Mouse (Mus musculus): Measurements from ENCODE around the gene Vps35l. TPM values are rescaled to one million over a fixed set of nuclear protein-coding genes. Genes with fewer than 3 reads are reported as not detected.

Vps35l gene
- total and polyA plus RNA-seq, 3 experiments, result 32.6 to 85.3 (median 52.2) TPM

DNA sequence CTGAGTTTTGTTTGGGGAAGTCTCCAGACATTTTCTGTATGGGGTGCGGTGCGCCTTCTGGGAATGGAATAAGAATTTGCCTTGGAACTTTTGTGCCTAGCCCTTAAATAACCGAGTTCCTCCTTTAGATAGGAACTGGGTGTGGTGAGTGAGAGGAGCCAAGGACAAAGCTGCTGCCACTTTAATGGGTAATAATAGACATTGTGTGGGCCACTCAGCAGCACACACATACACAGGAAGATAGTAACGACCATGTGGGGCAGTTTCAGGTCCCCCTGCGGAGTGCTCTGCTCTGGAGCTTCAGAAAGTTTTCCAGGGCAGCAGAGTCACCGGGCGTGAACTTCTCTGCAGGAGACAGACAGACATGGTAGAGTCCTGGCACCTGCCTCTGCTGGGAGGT lies 81.3 kb downstream of the Vps35l start:
- DNase-seq, result no peak

DNA sequence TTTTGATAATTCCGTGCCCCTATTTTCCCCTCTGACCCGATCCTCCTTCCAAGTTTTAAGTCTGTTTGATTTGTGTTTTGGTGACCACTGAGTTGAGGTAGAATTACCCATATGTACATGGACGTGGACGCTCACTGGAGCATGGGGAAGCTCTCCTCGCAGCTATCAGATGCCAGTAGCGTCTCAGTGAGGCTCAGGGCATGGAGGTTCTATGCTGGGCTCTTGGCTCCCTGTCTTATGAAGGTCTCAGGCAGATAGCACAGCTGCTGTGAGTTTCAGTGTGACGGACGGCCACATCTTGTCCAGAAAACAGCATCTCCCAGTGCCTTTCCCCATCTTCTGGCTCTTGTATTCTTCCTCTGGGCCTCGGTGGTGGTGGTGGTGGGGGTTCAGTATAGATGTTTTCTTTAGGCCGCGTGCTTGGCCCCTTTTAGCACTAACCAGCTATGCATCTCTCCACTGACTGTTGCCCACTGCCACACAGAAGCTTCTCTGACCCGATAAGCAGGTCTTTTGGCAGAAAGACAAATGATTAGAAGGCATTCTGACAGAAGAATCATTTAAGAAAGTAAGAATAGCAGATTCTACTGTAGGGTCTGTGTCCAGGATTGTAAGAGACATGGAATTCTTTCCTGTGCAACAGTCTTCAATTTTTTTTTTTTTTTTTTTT lies 82.0 kb downstream of the Vps35l start:
- DNase-seq, result no peak

DNA sequence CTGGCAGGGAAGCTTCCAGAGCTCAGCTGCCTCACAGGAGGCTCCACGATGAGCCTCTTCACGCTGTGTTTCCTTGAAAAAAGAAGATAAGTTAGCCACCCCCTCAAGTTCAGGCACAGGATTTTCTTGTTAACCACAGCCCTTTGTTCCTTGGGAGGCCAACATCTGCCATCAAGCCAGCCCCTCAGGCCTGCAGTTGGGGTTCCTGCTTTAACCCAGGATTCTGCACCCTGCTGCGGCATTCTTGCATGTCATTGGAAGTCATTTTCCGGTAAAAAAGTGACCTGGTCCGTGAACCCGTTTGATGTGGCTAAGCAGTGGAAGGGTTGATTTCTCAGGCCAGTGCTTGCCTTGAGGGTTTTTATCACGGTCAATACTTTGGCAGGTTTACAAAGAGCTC lies 84.4 kb downstream of the Vps35l start:
- DNase-seq, result no peak

DNA sequence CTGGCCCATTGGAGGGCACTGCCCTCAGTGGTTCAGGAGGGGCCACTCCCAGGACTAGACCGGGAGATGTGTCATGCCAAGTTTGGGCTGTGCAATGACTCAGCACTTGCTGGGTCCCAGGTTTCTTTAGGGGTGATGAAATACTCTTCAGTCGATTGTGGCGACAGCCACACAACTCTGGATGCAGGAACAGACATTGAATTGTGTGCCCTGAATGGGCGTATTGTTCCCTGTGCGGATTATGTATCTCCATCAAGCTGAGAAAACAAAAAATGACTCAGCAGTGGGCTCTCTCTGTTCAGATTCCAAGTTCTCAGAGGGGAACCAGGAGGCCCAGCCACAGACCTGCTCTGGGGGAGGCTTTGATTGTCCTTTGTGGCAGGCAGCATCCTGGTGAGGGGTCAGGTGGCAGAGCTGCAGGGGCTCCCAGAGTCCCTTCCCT lies 88.0 kb downstream of the Vps35l start:
- DNase-seq, result peak; percentile 71

DNA sequence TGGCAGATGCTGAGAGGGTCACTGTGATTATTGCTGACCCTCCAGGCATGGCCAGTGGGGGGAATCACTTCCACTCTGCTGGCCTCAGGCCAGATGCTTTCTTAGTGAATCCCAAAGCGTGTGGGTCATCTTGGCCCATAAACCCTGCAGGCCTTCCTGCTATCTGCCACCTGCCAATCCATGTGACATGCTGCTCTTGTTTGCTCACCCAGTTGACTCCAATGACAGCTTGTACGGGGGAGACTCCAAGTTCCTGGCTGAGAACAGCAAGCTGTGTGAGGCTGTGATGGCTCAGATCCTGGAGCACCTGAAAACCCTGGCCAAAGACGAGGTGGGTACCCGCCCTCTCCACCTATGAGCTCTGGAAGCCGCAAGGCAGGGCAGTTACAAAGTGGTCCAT lies 97.9 kb downstream of the Vps35l start:
- no peak for DNase-seq

DNA sequence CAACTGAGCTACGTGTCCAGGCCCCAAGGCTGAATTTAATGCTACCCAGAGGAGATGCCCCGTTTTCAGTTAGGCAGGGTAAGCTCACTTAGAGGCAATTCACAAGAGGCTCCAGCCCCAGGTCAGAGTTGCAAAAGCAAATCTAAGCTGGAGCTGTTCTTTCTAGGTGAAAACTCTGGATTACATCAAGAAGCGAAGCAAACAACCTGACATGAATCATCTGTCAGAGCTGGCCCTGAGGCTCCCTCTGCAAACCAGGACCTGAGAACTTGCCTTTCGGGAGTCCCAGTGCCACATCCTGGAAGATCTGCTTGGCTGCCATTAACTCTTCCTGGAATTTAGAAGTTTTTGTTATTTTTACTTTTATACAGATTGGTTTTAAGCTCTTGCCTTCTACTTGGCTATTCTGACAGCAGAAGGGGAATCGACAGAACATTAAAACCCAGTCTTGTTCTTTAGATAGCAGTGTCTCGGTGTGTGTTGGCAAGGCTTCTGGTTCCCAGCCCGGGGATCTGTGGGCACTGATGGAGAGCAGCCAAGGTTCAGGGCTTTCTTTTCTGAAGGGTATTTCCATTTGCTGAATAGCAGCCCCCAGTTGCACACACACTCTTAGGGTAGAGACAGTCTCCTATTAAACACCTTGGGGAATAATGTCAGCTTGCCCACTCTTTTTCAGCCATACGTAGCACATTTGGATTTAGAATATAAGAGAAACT lies 101.2 kb downstream of the Vps35l start:
- DNase-seq, result no peak

DNA sequence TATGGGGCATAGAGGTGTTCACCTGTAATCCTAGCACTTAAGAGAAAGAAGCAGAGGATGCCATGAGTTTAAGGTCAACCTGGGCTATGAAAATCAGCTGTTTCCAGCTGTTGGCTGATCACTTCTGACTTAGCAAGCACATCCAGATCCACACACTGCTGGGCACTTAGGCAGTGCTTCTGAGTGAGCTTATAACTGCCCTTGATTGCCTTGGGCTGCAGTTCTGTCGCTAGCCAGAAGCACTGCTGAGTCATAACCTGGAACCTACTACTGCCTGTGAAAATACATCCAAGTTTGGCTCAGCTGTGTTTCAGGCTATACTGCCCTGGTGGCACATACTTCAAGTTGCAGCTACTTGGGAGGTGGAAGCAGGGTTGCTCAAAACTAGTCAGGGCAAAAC lies 101.8 kb downstream of the Vps35l start:
- peak; percentile 62 for DNase-seq

DNA sequence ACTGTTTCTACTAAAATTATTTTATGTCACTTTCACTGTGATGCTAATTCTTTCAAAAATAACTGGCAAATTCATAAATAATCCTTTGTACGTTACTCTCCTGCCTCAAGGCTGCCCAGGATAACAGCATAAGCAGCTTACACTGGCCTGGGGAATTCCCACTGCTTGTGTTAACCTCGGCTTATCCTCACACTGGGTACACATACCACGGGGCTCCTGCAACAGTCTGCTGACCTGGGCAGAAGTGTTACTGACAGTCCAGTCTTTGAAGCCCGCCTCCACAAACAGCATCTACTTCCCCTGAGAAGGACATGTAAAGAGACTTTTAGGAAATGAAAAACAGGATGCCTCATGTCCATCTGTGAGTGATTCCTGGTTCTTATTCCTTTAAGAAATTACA lies 102.9 kb downstream of the Vps35l start:
- no peak for DNase-seq

DNA sequence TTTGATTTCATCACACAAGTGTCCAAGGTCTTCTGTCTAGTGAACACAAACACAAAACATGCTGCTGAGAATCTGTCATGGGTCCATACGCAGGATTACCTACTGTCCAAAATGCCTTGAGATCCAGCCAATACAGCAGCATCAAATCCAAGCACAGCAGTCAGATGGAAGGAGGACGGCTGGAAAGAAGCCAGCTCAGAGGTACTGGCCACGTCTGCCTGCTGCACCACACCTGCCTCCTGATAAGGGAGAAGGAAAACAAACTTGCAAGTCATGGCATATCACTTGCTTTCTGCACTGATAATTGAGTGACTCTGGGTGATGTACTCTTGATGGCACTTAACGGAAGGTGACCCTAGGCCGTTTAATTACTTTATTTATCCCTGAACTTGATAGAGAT lies 105.1 kb downstream of the Vps35l start:
- DNase-seq, result no peak

DNA sequence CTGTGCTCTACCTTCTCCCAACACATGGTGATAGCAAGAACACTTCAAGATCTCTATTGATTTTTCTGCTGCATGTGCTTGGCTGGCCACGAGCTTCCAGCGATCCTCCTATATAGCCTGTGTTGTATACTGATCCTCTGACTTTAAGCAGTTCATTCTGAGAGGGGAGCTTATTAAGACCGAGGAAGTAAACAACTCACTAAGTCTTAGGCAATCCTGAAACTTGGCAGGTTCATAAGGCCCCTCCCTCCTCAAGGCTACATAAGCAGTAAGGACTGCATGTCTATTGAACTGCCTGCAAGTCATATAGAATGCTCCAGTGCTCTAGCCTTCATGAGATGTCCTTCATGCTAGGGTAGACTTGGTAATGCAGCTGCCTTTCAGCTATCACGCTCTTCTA lies 106.3 kb downstream of the Vps35l start:
- no peak for DNase-seq

DNA sequence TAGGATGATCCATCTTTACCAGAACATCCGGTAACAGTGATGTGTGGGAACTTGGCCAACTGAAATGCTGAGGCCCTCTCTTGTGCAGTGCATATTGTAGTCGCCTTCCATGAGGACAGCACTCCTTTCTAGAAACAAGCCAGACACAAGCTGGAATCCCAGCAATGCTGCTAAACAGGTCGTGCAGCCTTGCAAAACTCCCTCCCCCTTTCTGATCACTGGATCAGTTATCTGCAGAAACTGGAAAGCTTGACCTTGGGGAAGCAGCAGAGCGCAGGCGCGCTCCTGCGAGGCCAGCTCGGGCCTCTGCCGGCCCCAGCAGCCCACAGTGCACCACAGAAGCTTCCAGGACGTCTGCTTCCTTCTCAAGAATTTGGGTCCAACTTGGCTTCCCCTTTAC lies 108.8 kb downstream of the Vps35l start:
- DNase-seq, result peak; percentile 78

DNA sequence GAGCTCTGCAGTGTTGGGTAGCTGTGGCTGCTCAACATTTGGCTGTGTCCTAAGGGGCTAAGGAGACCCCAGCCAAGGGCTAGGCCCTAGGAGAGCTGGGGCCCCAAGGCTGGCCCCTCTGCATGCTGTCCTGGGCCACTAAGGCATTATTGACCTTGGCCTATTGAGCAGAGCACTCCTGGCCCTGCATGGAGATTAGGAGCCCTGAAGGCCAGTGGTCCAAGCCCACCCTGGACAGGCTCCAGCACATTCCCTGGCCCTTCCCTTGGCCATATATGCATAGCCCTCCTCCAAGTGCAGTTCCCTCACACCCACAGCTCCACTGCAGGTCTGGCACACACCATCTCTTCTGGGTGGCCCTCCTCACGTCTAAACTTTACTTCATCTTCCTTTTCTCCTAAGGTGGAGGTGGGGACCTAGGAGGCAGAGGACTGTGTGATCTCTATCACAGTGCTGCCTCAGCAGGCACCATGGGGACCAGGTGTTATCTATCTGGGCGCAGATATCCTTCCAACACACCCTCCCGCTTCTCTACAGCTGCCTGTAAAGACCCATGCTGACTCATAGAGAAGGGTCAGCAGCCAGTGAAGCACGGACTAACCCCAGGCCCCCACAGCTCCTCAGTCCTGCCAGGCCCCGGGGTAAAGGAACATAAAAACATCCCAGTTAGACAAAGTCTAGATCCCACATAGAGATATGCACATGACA lies 109.7 kb downstream of the Vps35l start:
- no peak for DNase-seq

DNA sequence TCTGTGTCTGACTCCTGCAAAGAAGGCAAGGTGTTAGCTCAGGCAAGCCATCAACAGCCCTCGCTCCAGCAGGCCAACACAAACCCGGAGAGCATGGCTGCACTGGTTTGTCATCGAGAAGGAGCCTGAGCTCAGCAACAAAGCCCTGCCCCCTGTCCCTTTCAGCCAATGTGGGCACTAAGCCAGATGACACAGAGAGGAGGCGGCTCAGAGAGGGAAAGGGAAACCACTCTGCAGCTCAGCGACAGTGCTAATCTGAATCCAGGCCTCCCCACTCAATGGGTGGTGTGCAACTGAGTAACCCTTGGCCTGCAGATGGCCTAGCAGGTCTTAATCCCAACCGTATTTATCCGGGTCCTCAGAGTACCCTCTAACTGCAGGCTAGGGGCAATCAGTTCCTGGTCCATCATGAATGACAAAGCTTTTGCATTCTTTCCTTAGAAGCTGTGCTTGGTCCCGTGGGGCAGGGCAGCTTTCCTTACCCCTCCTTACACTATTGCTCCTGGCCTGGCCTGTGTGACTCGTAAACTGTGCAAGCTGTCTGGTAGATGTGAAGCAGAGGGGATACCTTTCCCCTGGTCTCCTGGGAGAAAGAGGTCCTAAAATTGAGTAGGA lies 110.8 kb downstream of the Vps35l start:
- peak; percentile 86 for DNase-seq

DNA sequence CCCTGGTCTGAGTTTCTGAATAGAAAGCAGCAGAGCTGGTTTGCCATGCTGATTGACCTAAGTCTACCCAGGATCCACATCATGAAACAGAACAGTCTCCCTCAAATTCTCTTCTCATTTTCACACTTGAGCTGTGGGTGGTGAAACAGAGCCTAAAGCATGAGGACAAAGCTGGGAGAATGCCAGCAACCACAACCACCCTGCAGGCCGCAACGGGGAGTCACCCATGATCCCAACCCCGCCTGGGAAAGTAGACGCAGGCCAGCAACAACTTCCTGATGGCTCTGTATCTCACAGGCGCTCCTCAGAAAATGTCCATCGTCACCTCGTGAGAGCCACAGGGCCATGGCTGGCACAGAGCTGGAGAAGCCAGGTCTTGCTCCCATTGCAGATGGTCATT lies 111.5 kb downstream of the Vps35l start:
- DNase-seq, result no peak

DNA sequence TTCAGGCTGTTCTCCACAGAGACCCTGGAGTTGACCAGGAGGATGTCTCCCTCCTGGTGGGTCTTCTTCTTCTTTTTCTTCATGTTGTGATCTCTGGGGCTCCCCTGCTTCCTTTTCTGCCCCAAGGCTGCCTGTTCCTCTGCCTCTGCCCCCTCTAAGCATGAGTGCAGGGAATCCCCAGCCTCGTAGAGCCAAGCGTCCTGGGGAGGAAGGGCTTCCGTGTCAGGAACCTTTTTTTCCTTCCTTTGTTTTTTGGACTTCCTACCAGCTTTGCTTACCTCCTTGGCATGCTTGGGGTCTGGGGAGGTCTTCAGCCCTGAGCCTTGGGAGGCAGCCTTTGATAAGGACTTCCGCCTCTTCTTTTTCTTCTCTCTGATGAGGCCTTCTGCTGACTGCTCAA lies 112.6 kb downstream of the Vps35l start:
- no peak for DNase-seq

DNA sequence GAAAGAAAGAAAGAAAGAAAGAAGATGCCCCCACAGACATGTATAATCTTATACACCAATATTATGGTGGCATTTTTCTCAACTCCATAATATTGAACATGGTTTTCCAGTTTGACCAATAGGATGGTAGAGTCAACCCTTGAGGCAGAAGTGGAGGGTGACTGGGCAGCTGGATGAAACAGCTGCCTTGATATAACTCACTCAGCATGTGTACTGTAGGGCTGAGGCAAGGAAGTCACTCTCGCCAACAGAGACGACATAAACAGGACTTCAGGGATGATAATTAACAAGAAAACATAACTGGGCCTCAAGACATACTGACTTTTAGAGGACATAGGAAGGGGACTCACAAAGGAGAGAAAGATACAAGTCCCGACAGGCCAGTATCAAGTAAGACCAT lies 114.6 kb downstream of the Vps35l start:
- no peak for DNase-seq

DNA sequence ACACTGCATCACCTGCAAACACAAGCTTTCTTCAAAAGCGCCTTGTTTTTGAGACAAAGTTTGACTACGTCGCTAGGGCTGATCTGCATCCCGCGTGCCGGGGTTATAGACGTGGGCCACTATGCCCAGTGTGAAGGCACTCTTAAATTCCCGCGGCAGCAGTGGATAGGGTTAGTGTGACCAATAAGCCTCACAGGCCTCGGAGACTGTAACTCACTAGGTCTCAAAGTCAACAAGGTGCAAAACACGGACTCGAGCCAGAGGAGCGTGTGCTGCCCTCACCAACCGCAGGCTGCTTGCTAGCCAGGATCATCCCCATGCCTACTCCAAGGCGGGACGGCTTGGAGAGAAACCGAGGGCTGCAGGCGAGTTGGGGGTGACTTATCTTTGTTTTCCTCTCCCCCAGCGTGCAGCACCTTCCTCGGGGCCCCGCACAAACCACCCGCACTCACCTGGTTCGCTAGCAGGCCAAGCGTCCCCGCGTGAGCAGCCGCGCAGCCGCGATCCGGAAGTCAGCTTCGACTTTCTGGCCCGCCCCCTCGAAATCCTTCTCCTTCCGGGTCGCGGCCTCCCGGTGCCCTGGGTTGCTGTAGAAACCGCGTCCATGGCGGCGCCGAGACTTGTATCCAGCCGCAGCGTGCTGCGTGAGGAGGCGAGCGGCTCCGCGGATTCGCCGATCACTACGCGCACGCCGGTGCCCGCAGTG lies 115.3 kb downstream of the Vps35l start, which contains the start of gene Iqck:
Gene Iqck, plus strand, starts transcription at position 582 of the 706 bp plus-strand sequence.
- peak; percentile 95 for DNase-seq

DNA sequence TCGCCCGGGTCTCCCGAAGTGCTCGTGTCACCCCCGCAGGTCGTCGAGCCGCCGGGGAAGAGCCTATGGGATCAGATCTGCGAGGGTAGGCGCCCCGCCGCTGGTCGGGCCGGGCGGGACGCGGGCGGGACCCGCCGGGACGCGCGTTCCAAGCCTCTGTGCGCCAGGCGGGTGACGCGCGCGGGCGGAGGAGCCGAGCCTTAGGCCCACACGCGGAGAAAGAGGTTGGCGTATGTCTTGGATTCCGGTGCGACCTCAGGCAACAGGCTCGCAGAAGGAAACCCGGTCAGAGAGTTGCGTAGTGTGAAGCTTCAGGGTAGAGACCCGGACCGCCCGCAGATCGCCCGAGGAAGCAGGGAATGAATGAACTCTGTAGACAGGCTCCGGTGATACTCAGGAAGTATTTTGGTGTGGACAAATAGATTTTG lies 115.9 kb downstream of the Vps35l start, which contains the start of gene Knop1:
Gene Knop1, minus strand, starts transcription at position 378 of the 428 bp plus-strand sequence.
- no peak for DNase-seq

DNA sequence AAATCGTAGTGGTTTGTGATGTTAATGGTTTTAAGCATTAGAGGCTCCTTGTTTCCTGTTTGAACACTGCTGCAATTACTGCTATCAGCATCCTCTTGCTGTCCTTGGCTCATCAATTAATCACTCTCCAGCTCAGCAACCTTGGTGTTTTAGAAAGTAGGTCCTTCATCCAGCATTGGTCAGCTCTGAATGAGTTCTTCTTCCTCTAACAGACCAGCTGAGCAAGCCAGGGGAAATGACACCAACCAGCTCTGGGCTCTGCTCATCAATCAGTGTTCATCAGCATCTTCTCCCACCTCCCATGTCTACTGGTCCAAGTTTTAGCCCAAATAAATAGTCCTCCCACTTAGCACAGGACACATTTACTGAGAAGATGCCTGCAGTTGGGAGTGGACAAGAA lies 118.6 kb downstream of the Vps35l start:
- DNase-seq, result peak; percentile 65

DNA sequence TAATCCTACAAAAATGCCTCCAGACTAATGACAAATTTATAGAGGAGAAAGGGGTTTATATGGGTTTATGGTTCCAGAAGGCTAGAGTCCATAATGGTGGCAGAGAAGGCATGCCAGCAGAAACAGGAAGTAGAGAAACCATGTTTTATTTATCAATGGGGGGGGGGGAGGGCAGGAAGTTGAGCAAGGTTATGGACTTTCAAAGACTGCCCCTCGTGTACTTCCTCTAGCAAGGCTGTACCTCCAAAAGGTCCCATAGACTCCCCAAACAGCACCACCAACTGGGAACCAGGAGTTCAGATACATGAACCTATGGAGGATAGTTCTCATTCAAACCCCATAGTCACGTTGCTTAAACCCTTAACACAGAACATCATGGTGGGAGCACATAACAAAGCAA lies 125.3 kb downstream of the Vps35l start:
- no peak for DNase-seq

DNA sequence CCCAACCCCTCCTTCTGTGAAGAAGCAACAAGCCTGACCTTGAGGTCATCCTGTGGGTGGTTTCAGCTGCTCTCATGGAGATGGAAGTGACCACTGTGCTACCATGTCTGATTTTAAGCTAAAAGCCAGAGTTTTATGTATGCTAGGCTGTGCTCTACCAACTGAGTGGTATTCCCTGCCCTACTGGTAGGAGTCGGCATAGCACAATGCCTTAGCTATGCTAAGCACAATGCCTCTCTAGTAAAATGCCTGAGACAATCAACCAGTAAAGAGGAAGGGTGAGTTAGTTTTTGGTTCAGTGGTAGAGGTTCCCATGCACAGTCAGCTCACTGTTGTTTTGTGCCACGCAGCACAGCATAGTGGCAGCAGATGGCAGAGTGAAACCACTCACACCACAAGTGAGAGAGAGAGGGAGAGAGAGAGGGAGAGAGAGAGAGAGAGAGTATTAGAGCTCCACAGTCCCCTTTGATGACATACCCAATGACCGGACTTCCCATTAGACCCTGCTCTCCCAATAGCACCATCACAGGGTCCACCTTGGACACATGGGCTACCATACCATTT lies 139.5 kb downstream of the Vps35l start:
- DNase-seq, result no peak

DNA sequence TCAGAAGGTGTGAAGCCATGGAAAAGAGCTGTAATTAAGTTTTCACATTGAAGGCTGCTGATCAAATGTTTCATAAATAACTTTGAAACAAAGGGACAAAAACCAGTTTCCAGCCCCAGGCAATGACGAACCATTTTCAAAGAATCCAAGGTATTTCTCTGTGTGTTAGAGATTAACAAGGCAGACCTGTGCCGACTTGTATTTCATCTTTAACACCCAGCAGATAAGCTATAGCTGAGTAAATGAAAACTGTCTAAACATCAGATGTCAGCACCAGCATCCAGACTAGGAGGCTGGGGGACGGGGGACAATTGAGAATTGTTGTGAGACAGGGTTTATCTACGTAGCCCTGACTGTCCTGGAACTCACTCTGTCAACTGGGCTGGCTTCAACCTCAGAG lies 143.9 kb downstream of the Vps35l start:
- DNase-seq, result no peak

All from adrenal gland, adult 2 months (tissue).